Mouse (Mus musculus): ENCODE results near the gene Usp48.

- no peak for TF ChIP-seq CTCF (IDR thresholded peaks at IDR 0.05; ENCODE audit: low read depth)
- TF ChIP-seq EP300 (IDR thresholded peaks at IDR 0.05; ENCODE audit: low read depth) = no peak
Observed at GRCm38 (mm10) chr4:137598577-137598976, 5.0 kb downstream of the Usp48 start.

Data from liver, postnatal 0 days (tissue).